Mouse (Mus musculus) liver, adult 2 months (tissue): Measurements from ENCODE around the gene Snrk. TPM values are rescaled to one million over a fixed set of nuclear protein-coding genes. Genes with fewer than 3 reads are reported as not detected.

ENCODE experiments used
- DNase-seq: peaks from one replicate; pipeline ENCODE4 v3.0.0-alpha.2; 2011; ENCODE audit warnings: low read depth, low spot score; ENCODE audit errors: extremely low read depth
- H3K27ac ChIP-seq: fragments of 200-500 bp; replicated peaks from 2 replicates; pipeline ENCODE4 v1.5.1; 2012; ENCODE audit warnings: low read depth, mild to moderate bottlenecking, control low read depth, inconsistent platforms, low read length; ENCODE audit not compliant: insufficient read depth
- H3K27me3 ChIP-seq: fragments of 200-500 bp; 2 replicates; pipeline ENCODE4 v1.6.1; 2012; ENCODE audit warnings: mild to moderate bottlenecking, moderate library complexity, low read length, inconsistent platforms; ENCODE audit not compliant: control insufficient read depth, insufficient read depth
- H3K36me3 ChIP-seq: fragments of 200-500 bp; 2 replicates; pipeline ENCODE4 v1.6.1; 2012; ENCODE audit warnings: low read length, inconsistent platforms; ENCODE audit not compliant: control insufficient read depth, insufficient read depth
- H3K4me1 ChIP-seq: fragments of 200-500 bp; 2 replicates; pipeline ENCODE4 v1.6.1; 2011; ENCODE audit warnings: low read length; ENCODE audit not compliant: control insufficient read depth, insufficient read depth
- H3K4me3 ChIP-seq: fragments of 200-500 bp; 2 replicates; pipeline ENCODE4 v1.5.1; 2011; ENCODE audit warnings: low read depth, mild to moderate bottlenecking, control low read depth, low read length, moderate library complexity; ENCODE audit not compliant: insufficient read depth
- H3K79me2 ChIP-seq: fragments of 200-500 bp; 2 replicates; pipeline ENCODE4 v1.6.1; 2012; ENCODE audit warnings: inconsistent platforms, mild to moderate bottlenecking, low read length, moderate library complexity; ENCODE audit not compliant: control insufficient read depth, insufficient read depth
- H3K9ac ChIP-seq: fragments of 200-500 bp; 2 replicates; pipeline ENCODE4 v1.6.1; 2012; ENCODE audit warnings: low read depth, mild to moderate bottlenecking, control low read depth, inconsistent platforms, low read length
- CTCF ChIP-seq: fragments of 200-500 bp; IDR thresholded peaks from 2 replicates; pipeline ENCODE4 v1.5.1; 2011; ENCODE audit warnings: low read depth, low read length, control low read depth
- POLR2A ChIP-seq: fragments of 200-500 bp; IDR thresholded peaks from 2 replicates; pipeline ENCODE4 v1.6.1; 2011; ENCODE audit warnings: low read length, control low read depth; ENCODE audit not compliant: insufficient read depth; ENCODE audit errors: extremely low read depth
- WGBS: fragments of 180-500 bp; shearing (Covaris S2); methylation state at CpG from one replicate; pipeline ENCODE4 v1.1.7; 2018; 5-methylcytosine and 5-hydroxymethylcytosine counted together
- polyA plus RNA-seq: library from polyadenylated mRNA; depleted of rRNA; stranded (reverse); fragments of >200 nt; gene quantifications from 2 replicates; pipeline ENCODE4 v1.2.3, GENCODE M21; 2012
- total RNA-seq: library from RNA; depleted of rRNA; stranded (reverse); fragments of >200 nt; gene quantifications from 2 replicates; pipeline ENCODE4 v1.2.3, GENCODE M21; 2014

The Snrk gene
- total and polyA plus RNA-seq, 2 experiments: 36.4 to 67.4 TPM

DNA sequence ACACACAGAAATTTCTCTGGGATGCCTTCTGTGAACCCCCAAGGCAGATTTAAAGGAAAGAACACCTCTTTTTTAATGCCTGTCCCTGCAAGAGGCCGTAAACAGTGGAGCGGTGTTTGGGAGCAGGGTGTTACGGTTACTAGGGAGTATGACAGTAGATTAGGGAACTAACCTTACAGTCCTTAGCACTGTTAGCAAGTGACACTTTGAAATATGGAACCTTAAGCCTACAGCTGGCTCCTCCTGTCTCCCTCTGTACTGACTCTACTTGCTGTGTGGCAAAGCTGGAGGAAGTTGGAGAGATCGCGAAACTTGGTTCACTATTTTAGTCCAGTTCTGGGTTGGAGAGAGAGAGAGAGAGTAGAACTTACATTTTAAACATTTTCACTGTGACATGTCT lies 5.0 kb downstream of the Snrk start:
- Histone ChIP-seq H3K79me2 (peaks cover 60% of the 10 kb centered on the region), H3K4me3 (no peak overlapping the region), H3K36me3 (peaks cover 10% of the 10 kb centered on the region; the same call in 1 of the 2 replicates), H3K4me1 (peaks cover 42% of the 10 kb centered on the region), H3K27me3 (no peaks in the 10 kb centered on the region), H3K27ac (0 out of 2 replicates have a peak overlapping the region, but pooled peaks have one; percentile 4), H3K9ac (peak overlapping the region; percentile 24)
- DNase-seq: no peak
- TF ChIP-seq POLR2A: no peak
- no peak for TF ChIP-seq CTCF
- WGBS: 68% methylated on average over 5 of the region's 5 CpGs

- 34% methylated on average over 5 of the region's 5 CpGs for WGBS
- no peak for TF ChIP-seq POLR2A
- no peak for TF ChIP-seq CTCF
- no peak overlapping the region for H3K4me3 ChIP-seq
- no peak for DNase-seq
- H3K4me1 ChIP-seq: peaks cover 52% of the 10 kb centered on the region
- peaks cover 57% of the 10 kb centered on the region for H3K79me2 ChIP-seq
- peaks cover 10% of the 10 kb centered on the region; the same call in 1 of the 2 replicates for H3K36me3 ChIP-seq
- H3K27ac ChIP-seq: peak overlapping the region; percentile 51
- H3K9ac ChIP-seq: peak overlapping the region; percentile 45
- H3K27me3 ChIP-seq: no peaks in the 10 kb centered on the region
Observed at GRCm38 (mm10) chr9:122123181-122123580, 6.1 kb downstream of the Snrk start.

DNA sequence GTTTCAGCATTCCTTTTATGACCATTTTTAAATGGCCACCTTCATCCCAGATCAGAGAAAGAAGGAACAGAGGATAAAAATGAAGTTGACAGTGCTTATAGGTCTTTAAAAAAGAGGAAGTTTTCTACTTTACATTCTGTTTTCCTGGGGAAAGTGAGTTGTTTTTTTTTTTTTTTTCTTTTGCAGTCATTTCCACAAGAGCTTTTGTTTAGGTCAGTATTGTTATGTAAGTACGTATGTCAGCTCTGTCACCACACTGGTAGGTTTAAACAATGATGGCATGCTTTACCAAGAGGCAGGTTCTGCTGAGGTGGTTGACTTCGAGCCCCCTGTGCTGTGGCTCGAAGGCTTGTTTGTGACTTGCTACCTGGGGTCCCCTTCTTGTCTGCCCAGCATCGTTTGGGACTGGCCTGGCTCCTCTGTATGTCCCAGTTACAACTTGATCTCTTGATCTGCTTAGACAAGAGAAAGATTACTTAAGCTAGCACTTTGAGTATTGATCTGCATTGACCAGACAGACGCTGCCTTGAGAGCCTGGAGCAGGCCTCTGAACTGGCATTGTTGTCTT lies 8.7 kb downstream of the Snrk start:
- WGBS: 32% methylated on average over 5 of the region's 5 CpGs
- peaks cover 61% of the 10 kb centered on the region for H3K4me1 ChIP-seq
- DNase-seq: peak; percentile 54
- H3K27me3 ChIP-seq: no peaks in the 10 kb centered on the region
- peaks cover 9% of the 10 kb centered on the region; the same call in 1 of the 2 replicates for H3K36me3 ChIP-seq
- peak overlapping the region; percentile 7 for H3K9ac ChIP-seq
- H3K4me3 ChIP-seq: no peak overlapping the region
- H3K79me2 ChIP-seq: peaks cover 64% of the 10 kb centered on the region
- TF ChIP-seq CTCF: no peak
- TF ChIP-seq POLR2A: no peak
- peak overlapping the region; percentile 36 for H3K27ac ChIP-seq

DNA sequence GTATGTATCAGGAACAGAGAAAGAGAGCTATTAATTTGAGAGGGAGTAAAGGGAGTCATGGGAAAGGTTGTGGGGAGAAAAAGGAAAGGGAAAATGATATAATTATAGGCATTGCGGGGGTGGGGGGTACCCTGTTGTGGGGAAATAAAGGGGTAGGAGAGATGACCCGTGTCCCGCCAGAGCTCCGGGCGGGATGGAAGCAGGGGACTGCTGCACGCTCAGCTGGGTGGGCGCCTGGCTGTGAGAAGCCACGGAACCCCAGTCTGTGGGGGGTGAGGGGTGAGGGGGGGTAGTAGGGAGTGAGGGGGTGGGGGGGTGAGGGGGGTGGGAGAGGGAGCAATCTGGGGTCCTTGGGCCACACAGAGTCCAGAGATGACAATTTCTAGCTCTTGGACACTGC lies 9.7 kb downstream of the Snrk start:
- no peaks in the 10 kb centered on the region for H3K27me3 ChIP-seq
- H3K27ac ChIP-seq: peak overlapping the region; percentile 64; the same call in 1 of the 2 replicates
- H3K79me2 ChIP-seq: peaks cover 63% of the 10 kb centered on the region
- 81% methylated on average over 8 of the region's 8 CpGs for WGBS
- H3K36me3 ChIP-seq: 0 out of 2 replicates have a peak, but pooled peaks cover 2% of the 10 kb centered on the region
- H3K9ac ChIP-seq: no peak overlapping the region; the same call in 1 of the 2 replicates
- no peak for DNase-seq
- H3K4me1 ChIP-seq: peaks cover 63% of the 10 kb centered on the region
- no peak for TF ChIP-seq CTCF
- no peak for TF ChIP-seq POLR2A
- no peak overlapping the region for H3K4me3 ChIP-seq

DNA sequence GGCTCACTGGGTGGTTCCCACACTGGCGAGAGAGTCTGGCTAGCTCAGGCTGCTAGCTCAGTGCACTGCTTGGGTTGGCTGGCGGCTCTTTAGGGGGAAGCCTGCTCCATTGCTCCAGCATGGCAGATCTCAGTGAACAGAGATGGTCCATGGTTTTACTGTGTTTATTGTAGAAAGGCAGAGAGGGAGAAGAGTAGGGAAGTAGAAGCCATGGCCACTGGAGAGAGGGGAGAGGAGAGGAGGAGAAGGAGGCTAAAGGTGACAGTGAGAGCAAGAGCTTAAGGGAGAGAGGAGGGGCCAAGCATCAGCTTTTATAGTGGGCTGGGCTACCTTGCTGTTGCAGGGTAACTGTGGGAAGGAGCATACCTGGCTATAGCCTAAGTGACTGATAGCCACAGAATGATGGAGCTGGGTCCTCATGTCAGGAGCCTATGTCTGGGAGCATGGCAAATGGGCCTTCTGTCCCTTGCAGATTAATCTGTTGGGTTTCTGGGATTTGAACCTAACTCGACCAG lies 10.3 kb downstream of the Snrk start:
- Histone ChIP-seq H3K9ac (peak overlapping the region; percentile 46), H3K27ac (peak overlapping the region; percentile 64), H3K79me2 (peaks cover 58% of the 10 kb centered on the region), H3K4me3 (no peak overlapping the region), H3K27me3 (no peaks in the 10 kb centered on the region), H3K36me3 (no peaks in the 10 kb centered on the region; the same call in 1 of the 2 replicates), H3K4me1 (peaks cover 61% of the 10 kb centered on the region)
- no peak for DNase-seq
- no peak for TF ChIP-seq POLR2A
- TF ChIP-seq CTCF: no peak
- 52% methylated on average over 3 of the region's 3 CpGs for WGBS

GRCm38 (mm10) chr9:122128686-122129085 lies 11.6 kb downstream of the Snrk start:
- Histone ChIP-seq H3K4me1 (peaks cover 53% of the 10 kb centered on the region), H3K27ac (peak overlapping the region; percentile 54; the same call in 1 of the 2 replicates), H3K4me3 (no peak overlapping the region), H3K79me2 (peaks cover 50% of the 10 kb centered on the region), H3K36me3 (peaks cover 10% of the 10 kb centered on the region), H3K27me3 (no peaks in the 10 kb centered on the region), H3K9ac (peak overlapping the region; percentile 34)
- no peak for DNase-seq
- WGBS: 12% methylated on average over 5 of the region's 5 CpGs
- no peak for TF ChIP-seq POLR2A
- no peak for TF ChIP-seq CTCF
